Mouse (Mus musculus) spleen, adult 2 months (tissue): Measurements from ENCODE around the gene Hrh2.

Source experiments
- CTCF ChIP-seq: fragments of 200-500 bp; IDR thresholded peaks from 2 replicates; pipeline ENCODE4 v1.5.1; 2011; ENCODE audit warnings: mild to moderate bottlenecking, inconsistent platforms; ENCODE audit not compliant: insufficient read depth, insufficient read length, insufficient replicate concordance; ENCODE audit errors: extremely low read depth
- POLR2A ChIP-seq: fragments of 200-500 bp; IDR thresholded peaks from 2 replicates; pipeline ENCODE4 v1.6.1; 2011; ENCODE audit warnings: low read depth, low read length, inconsistent platforms

DNA sequence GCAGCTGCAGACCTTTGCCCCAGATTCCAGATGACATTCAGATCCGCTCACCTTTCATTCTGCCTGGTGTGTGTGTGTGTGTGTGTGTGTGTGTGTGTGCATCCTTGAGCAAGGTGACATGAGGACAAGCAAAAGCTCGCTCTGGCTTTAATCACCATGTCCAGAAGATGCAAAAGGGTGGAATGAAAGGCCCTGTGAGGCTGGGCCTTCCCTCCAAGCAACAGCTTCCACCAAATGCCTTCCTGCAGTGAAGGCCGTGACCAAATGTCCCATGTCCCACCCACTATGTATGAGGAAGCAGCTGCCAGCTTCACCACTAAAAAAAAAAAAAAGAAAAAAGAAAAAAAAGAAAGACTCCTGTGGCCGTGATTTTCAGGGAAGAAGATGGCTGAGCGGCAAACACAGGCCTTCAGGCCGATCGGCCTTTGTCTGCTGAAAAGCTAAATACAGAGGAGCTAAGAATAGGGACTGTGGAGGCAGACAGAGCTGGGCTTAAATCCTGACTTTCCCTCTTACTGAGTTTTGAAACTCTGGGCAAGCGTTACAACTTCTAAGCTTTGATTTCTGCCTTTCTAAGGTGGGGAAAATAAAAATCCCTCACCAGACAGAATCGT lies 14.3 kb downstream of the Hrh2 start:
- TF ChIP-seq CTCF, result no peak
- TF ChIP-seq POLR2A, result no peak
